Mouse (Mus musculus): ENCODE measurements at regions not wholly inside any gene's neighbourhood (a gene's known extent, or its start where the extent isn't known, plus 50 kb on each side); places are given as distances from the start of the nearest gene placed in this dataset.

DNA sequence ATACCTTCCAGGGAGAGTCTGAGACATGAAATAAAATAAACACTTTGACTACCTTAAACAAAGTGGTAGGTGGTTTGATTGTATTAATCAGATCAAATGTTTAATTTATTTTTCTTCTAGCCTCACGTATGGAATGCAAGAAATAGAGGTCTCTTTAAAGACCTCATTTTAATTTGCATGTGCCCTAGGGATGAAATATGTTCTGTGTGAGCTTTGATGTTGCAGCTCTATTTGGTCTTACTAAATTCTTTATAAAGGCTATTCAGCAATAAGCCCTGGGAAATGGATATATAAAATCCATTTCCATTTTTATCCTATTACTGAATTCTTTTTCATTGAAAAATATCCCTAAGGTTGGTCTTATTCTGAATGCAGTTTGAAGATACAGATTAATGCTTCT lies 422.7 kb downstream of the Fat4 start:
- Histone ChIP-seq H3K4me3 (ENCODE audit: low read depth, low read length) (no peak overlapping the region), H3K27ac (ENCODE audit: low read length) (no peak overlapping the region), H3K4me1 (ENCODE audit: control insufficient read depth, insufficient read depth, low read length) (no peaks in the 10 kb centered on the region), H3K9me3 (ENCODE audit: control insufficient read depth, low read depth, low read length) (no peaks in the 10 kb centered on the region), H3K4me2 (replicated peaks; ENCODE audit: low read depth, low read length) (no peak overlapping the region), H3K36me3 (ENCODE audit: control insufficient read depth, insufficient read depth, low read length) (no peaks in the 10 kb centered on the region), H3K9ac (replicated peaks; ENCODE audit: low read depth, low read length) (no peak overlapping the region), H3K27me3 (ENCODE audit: control insufficient read depth, insufficient read depth, low read length) (no peaks in the 10 kb centered on the region)
- no peak for ATAC-seq (ENCODE audit: insufficient number of reproducible peaks, insufficient read depth, low FRiP score, low read depth)
- 56% methylated on average over 1 of the region's 1 CpGs for WGBS

DNA sequence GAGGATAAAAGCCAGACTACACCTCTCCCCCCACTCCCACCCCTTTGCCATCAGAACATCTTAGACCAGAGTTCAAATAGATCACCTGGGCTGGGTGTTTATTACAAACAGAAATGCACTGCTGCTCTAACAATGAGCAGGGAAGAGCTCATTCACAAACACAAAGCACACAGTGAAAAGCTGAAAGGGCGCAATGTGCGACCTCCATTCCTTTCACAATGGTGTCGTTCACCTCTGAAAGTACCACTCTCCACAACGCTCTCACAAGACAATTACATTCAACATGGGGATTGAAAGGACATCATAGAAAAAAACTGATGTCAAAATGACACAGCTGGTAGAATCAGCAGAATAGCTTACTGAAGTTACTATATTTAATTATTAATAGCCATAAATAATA lies 426.8 kb downstream of the Fat4 start:
- H3K27ac ChIP-seq (ENCODE audit: low read length), result no peak overlapping the region
- H3K4me1 ChIP-seq (ENCODE audit: control insufficient read depth, insufficient read depth, low read length), result no peaks in the 10 kb centered on the region
- no peak overlapping the region for H3K4me2 ChIP-seq (replicated peaks; ENCODE audit: low read depth, low read length)
- no peak for ATAC-seq (ENCODE audit: insufficient number of reproducible peaks, insufficient read depth, low FRiP score, low read depth)
- no peaks in the 10 kb centered on the region for H3K9me3 ChIP-seq (ENCODE audit: control insufficient read depth, low read depth, low read length)
- no peak overlapping the region for H3K4me3 ChIP-seq (ENCODE audit: low read depth, low read length)
- H3K36me3 ChIP-seq (ENCODE audit: control insufficient read depth, insufficient read depth, low read length), result no peaks in the 10 kb centered on the region
- no peaks in the 10 kb centered on the region for H3K27me3 ChIP-seq (ENCODE audit: control insufficient read depth, insufficient read depth, low read length)
- 78% methylated on average over 4 of the region's 4 CpGs for WGBS
- H3K9ac ChIP-seq (replicated peaks; ENCODE audit: low read depth, low read length), result no peak overlapping the region

DNA sequence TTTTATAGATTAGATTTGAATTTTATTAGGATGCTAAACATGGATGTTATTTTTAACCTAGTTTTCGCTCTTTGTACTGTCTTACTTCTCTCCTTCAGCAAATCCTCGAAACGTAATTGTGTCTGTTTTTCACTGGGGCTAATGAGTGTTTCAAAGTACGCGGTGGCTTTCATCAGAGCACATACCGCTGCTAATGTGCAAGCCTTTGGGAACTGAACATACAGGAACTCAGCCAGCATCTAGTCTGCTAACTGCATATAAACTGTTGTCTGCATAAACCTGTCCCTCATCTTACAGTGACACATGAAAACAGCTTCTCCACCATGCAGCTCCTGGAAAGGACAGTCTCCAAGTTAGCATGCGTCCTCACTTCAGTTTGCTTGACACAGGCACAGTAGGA lies 434.1 kb downstream of the Fat4 start:
- H3K27me3 ChIP-seq (ENCODE audit: control insufficient read depth, insufficient read depth, low read length), result no peaks in the 10 kb centered on the region
- H3K27ac ChIP-seq (ENCODE audit: low read length), result no peak overlapping the region
- no peaks in the 10 kb centered on the region for H3K36me3 ChIP-seq (ENCODE audit: control insufficient read depth, insufficient read depth, low read length)
- no peaks in the 10 kb centered on the region for H3K9me3 ChIP-seq (ENCODE audit: control insufficient read depth, low read depth, low read length)
- H3K4me3 ChIP-seq (ENCODE audit: low read depth, low read length), result no peak overlapping the region
- no peak for ATAC-seq (ENCODE audit: insufficient number of reproducible peaks, insufficient read depth, low FRiP score, low read depth)
- H3K9ac ChIP-seq (replicated peaks; ENCODE audit: low read depth, low read length), result no peak overlapping the region
- whole genome bisulfite sequencing, result 65% methylated on average over 7 of the region's 7 CpGs
- H3K4me1 ChIP-seq (ENCODE audit: control insufficient read depth, insufficient read depth, low read length), result 0 out of 2 replicates have a peak, but pooled peaks cover 5% of the 10 kb centered on the region
- H3K4me2 ChIP-seq (replicated peaks; ENCODE audit: low read depth, low read length), result no peak overlapping the region

DNA sequence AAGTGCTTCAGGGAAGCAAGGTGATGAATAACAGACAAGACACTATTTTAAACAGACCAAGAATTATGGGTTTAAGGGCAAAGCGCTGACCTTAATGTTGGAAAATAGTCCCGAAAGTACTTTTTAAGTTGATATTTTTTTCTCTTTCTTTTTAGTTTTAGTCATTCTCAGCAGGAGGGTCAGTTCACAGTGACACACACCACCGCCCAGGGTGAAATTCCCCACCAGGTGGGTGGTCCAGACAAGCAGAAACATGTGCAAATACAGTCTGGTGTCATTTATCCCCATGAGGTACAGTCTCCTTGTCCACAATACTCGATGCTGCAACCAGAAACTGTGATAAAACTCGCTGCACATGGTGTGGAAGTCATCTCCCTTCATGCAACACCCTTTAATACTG lies 435.5 kb downstream of the Fat4 start:
- 32% methylated on average over 5 of the region's 5 CpGs for WGBS
- no peak overlapping the region for H3K4me2 ChIP-seq (replicated peaks; ENCODE audit: low read depth, low read length)
- H3K9ac ChIP-seq (replicated peaks; ENCODE audit: low read depth, low read length), result no peak overlapping the region
- no peak overlapping the region for H3K27ac ChIP-seq (ENCODE audit: low read length)
- no peak overlapping the region for H3K4me3 ChIP-seq (ENCODE audit: low read depth, low read length)
- ATAC-seq (ENCODE audit: insufficient number of reproducible peaks, insufficient read depth, low FRiP score, low read depth), result no peak
- H3K27me3 ChIP-seq (ENCODE audit: control insufficient read depth, insufficient read depth, low read length), result no peaks in the 10 kb centered on the region
- H3K9me3 ChIP-seq (ENCODE audit: control insufficient read depth, low read depth, low read length), result no peaks in the 10 kb centered on the region
- no peaks in the 10 kb centered on the region for H3K36me3 ChIP-seq (ENCODE audit: control insufficient read depth, insufficient read depth, low read length)
- H3K4me1 ChIP-seq (ENCODE audit: control insufficient read depth, insufficient read depth, low read length), result 0 out of 2 replicates have a peak, but pooled peaks cover 5% of the 10 kb centered on the region

DNA sequence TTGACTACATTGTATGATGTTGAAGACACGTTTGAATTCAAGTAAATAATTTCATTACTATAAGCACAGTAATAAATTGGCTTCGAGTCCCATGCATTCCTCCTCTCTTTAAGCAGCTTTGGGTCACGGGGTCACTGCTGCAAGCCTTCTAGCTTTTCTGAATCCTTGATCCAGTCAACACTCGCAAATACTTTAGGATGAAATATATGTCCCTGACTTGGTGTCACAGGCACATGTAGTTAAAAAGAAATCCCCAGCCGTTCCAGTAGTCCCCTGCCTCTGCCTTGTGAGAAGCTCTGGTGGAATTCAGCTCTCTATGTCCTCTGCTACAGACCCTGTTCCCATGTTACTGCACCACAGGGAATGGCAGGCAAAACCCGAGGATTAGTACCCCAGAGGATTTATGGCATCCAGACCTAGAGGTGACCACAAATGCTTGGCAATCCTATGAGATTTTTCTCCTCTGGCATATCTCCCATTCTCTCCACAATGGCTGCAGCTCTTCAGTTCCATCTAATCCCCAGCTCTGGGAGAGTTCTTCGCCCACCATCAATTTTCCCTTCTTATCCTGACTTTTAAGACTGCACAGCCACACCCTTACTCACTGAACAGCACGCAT lies 449.0 kb downstream of the Fat4 start:
- H3K27ac ChIP-seq (ENCODE audit: low read length), result 0 out of 2 replicates have a peak overlapping the region, but pooled peaks have one; percentile 10
- ATAC-seq (ENCODE audit: insufficient number of reproducible peaks, insufficient read depth, low FRiP score, low read depth), result no peak
- 0 out of 2 replicates have a peak, but pooled peaks cover 2% of the 10 kb centered on the region for H3K4me1 ChIP-seq (ENCODE audit: control insufficient read depth, insufficient read depth, low read length)

DNA sequence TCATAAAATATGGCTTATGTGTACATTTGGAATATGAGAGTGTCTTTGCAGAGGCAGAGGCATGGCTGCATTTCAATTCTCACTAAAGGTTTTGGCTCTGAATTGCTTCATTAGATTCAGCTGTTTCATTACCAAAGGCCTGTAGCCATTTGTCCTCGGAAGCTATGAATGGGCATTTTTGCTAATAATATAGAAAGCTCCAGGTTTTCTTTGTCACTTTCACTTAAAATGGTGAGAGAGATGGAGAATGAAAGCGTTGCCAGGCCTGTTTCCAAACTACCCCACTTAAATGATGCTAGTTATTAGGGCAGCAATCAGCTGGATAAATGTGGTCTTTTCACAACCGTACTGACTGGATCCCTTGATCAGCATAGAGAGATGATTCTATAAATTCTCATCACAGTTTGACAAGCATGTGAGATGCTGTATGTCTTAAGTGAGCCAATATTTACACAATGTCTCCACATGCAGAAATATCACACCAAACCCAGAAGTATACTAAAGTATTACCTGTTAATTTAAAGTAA lies 454.5 kb downstream of the Fat4 start:
- Histone ChIP-seq H3K36me3 (ENCODE audit: control insufficient read depth, insufficient read depth, low read length) (no peaks in the 10 kb centered on the region), H3K27me3 (ENCODE audit: control insufficient read depth, insufficient read depth, low read length) (no peaks in the 10 kb centered on the region), H3K4me3 (ENCODE audit: low read depth, low read length) (no peak overlapping the region), H3K4me1 (ENCODE audit: control insufficient read depth, insufficient read depth, low read length) (0 out of 2 replicates have a peak, but pooled peaks cover 2% of the 10 kb centered on the region), H3K9me3 (ENCODE audit: control insufficient read depth, low read depth, low read length) (no peaks in the 10 kb centered on the region), H3K9ac (replicated peaks; ENCODE audit: low read depth, low read length) (no peak overlapping the region), H3K27ac (ENCODE audit: low read length) (no peak overlapping the region), H3K4me2 (replicated peaks; ENCODE audit: low read depth, low read length) (no peak overlapping the region)
- 73% methylated on average over 3 of the region's 3 CpGs for WGBS
- ATAC-seq (ENCODE audit: insufficient number of reproducible peaks, insufficient read depth, low FRiP score, low read depth), result no peak

More for the DNA sequence above, 449.0 kb downstream of the Fat4 start:
- Histone ChIP-seq H3K36me3 (ENCODE audit: control insufficient read depth, insufficient read depth, low read length) (no peaks in the 10 kb centered on the region), H3K9me3 (ENCODE audit: control insufficient read depth, low read depth, low read length) (peaks cover 3% of the 10 kb centered on the region; the same call in 1 of the 2 replicates), H3K4me2 (replicated peaks; ENCODE audit: low read depth, low read length) (no peak overlapping the region), H3K9ac (replicated peaks; ENCODE audit: low read depth, low read length) (no peak overlapping the region), H3K4me3 (ENCODE audit: low read depth, low read length) (no peak overlapping the region), H3K27me3 (ENCODE audit: control insufficient read depth, insufficient read depth, low read length) (no peaks in the 10 kb centered on the region)
- 39% methylated on average over 8 of the region's 8 CpGs for WGBS

DNA sequence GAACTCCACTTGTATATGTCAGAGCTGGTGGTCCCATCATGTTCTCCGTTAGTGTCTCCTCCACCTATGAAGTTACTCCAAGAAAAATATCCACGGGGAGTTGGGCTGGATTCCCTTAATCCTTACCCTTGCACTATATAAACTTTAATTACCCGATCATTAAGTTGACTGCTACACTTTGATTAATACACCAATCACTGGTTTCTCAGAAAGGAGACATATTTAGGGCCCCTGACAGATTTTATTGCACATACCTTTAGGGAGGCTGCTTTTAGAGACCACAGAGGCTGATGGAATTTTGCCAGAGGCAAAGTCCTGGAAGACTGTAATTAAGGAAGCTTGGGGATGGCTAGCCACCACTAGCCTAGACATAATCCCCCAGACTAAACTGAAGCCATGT lies 457.3 kb downstream of the Fat4 start:
- Histone ChIP-seq H3K9me3 (ENCODE audit: control insufficient read depth, low read depth, low read length) (no peaks in the 10 kb centered on the region), H3K27ac (ENCODE audit: low read length) (no peak overlapping the region), H3K27me3 (ENCODE audit: control insufficient read depth, insufficient read depth, low read length) (no peaks in the 10 kb centered on the region), H3K4me1 (ENCODE audit: control insufficient read depth, insufficient read depth, low read length) (0 out of 2 replicates have a peak, but pooled peaks cover 2% of the 10 kb centered on the region), H3K4me3 (ENCODE audit: low read depth, low read length) (no peak overlapping the region), H3K36me3 (ENCODE audit: control insufficient read depth, insufficient read depth, low read length) (no peaks in the 10 kb centered on the region), H3K9ac (replicated peaks; ENCODE audit: low read depth, low read length) (no peak overlapping the region), H3K4me2 (replicated peaks; ENCODE audit: low read depth, low read length) (no peak overlapping the region)
- WGBS, result 44% methylated on average over 3 of the region's 3 CpGs
- no peak for ATAC-seq (ENCODE audit: insufficient number of reproducible peaks, insufficient read depth, low FRiP score, low read depth)

DNA sequence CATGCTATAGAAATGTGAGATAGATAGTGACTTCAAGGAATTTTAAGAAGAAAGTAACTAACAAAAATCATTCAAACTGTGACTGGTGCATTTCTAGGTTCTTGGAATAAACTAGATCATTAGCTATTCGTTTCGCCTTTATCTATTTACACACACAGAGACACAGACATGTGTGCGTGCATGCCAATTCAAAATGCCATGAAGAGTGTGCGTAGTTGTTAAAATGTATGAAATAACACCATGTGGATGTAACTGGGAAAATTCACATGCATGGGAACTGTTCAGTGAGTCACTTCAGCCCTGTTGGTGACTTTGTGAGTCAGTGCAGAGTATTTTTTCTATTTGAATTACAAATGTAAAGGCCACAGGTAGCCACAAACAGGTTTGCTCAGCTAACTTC lies 460.8 kb downstream of the Fat4 start:
- H3K4me3 ChIP-seq (ENCODE audit: low read depth, low read length), result no peak overlapping the region
- no peak overlapping the region for H3K9ac ChIP-seq (replicated peaks; ENCODE audit: low read depth, low read length)
- no peaks in the 10 kb centered on the region for H3K4me1 ChIP-seq (ENCODE audit: control insufficient read depth, insufficient read depth, low read length)
- H3K27me3 ChIP-seq (ENCODE audit: control insufficient read depth, insufficient read depth, low read length), result no peaks in the 10 kb centered on the region
- H3K9me3 ChIP-seq (ENCODE audit: control insufficient read depth, low read depth, low read length), result no peaks in the 10 kb centered on the region
- no peak overlapping the region for H3K4me2 ChIP-seq (replicated peaks; ENCODE audit: low read depth, low read length)
- 94% methylated on average over 4 of the region's 4 CpGs for WGBS
- no peaks in the 10 kb centered on the region for H3K36me3 ChIP-seq (ENCODE audit: control insufficient read depth, insufficient read depth, low read length)
- H3K27ac ChIP-seq (ENCODE audit: low read length), result no peak overlapping the region
- ATAC-seq (ENCODE audit: insufficient number of reproducible peaks, insufficient read depth, low FRiP score, low read depth), result no peak

DNA sequence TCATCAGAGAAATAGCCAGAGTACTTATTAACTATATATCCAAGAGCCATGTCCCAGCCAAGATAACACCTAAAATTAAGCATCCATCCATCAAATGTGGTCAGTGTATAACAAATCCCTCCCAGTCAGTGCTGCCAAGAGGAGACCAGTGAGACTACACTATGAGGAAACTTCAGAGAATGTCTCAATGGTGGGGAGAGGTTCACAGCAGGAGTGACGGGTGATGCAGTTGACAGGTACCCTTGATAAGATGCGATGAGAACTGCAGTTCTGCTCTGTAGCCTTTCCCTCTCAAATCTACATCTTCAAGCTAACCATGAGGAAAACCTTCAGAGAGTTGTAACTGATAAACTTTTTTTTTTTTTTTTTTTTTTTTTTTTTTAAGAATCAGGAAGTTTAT lies 470.3 kb downstream of the Fat4 start:
- Histone ChIP-seq H3K9ac (replicated peaks; ENCODE audit: low read depth, low read length) (no peak overlapping the region), H3K36me3 (ENCODE audit: control insufficient read depth, insufficient read depth, low read length) (no peaks in the 10 kb centered on the region), H3K4me2 (replicated peaks; ENCODE audit: low read depth, low read length) (no peak overlapping the region), H3K27me3 (ENCODE audit: control insufficient read depth, insufficient read depth, low read length) (no peaks in the 10 kb centered on the region), H3K9me3 (ENCODE audit: control insufficient read depth, low read depth, low read length) (no peaks in the 10 kb centered on the region), H3K27ac (ENCODE audit: low read length) (no peak overlapping the region), H3K4me3 (ENCODE audit: low read depth, low read length) (no peak overlapping the region), H3K4me1 (ENCODE audit: control insufficient read depth, insufficient read depth, low read length) (no peaks in the 10 kb centered on the region)
- ATAC-seq (ENCODE audit: insufficient number of reproducible peaks, insufficient read depth, low FRiP score, low read depth), result no peak
- 70% methylated on average over 2 of the region's 2 CpGs for WGBS
